25 mouse cellular contexts compared by ENCODE assay signal in genomic region chr2:51132181-51132580, GRCm38 (mm10). TPM values are rescaled to one million over a fixed set of nuclear protein-coding genes. Genes with fewer than 3 reads are reported as not detected.
DNase-seq lines count a peak whose midpoint lies in the region; ATAC-seq and TF ChIP-seq lines count a peak whose summit lies in the region.
"Had no signal": no experiment of that assay in that cellular context is flagged by ENCODE, and none has a peak within 500 bp of the region (broad histone marks: within the 10 kb centered on the region; RNA-seq: fewer than 3 reads in every experiment).

No protein-coding gene starts in this region.

- TF ChIP-seq CTCF in intestine, postnatal 0 days (IDR thresholded peaks at IDR 0.05; ENCODE audit: low read depth) = no peak

- H3K27ac ChIP-seq in hindbrain, embryonic 11.5 days (ENCODE audit: low read depth, low read length) = no peak overlapping the region
- H3K27ac ChIP-seq in hindbrain, embryonic 12.5 days = no peak overlapping the region
- H3K27ac ChIP-seq in intestine, postnatal 0 days (ENCODE audit: low read depth, low read length) = peak overlapping the region; percentile 5; the same call in 1 of the 2 replicates
- H3K27ac ChIP-seq in intestine, embryonic 15.5 days = no peak overlapping the region
- no peak overlapping the region for H3K27ac ChIP-seq in midbrain, embryonic 13.5 days
- H3K27ac ChIP-seq in midbrain, embryonic 16.5 days (ENCODE audit: low read length) = no peak overlapping the region
- no peak overlapping the region for H3K27ac ChIP-seq in neural tube, embryonic 11.5 days (ENCODE audit: low read depth, low read length)
- H3K27ac ChIP-seq: embryonic facial prominence, embryonic 10.5 days; embryonic facial prominence, embryonic 12.5 days; forebrain, embryonic 13.5 days had no signal

- peak; percentile 31; the same call in 1 of the 2 replicates for ATAC-seq in hindbrain, embryonic 11.5 days (ENCODE audit: low FRiP score)
- ATAC-seq in hindbrain, embryonic 12.5 days (ENCODE audit: low FRiP score) = no peak
- ATAC-seq in intestine, postnatal 0 days = no peak
- ATAC-seq in intestine, embryonic 15.5 days = no peak
- peak; percentile 46 for ATAC-seq in midbrain, embryonic 13.5 days
- ATAC-seq in midbrain, embryonic 16.5 days = no peak
- ATAC-seq in neural tube, embryonic 11.5 days (ENCODE audit: insufficient read depth, low FRiP score, low TSS enrichment) = peak; percentile 42; the same call in 1 of the 2 replicates
- ATAC-seq: activated CD4-positive, CD25-positive, alpha-beta regulatory T cell, adult 4 months; CD4-positive, CD25-positive, alpha-beta regulatory T cell, adult 4 months; forebrain, embryonic 13.5 days; Patski had no signal

- no peaks in the 10 kb centered on the region; the same call in 1 of the 2 replicates for H3K4me1 ChIP-seq in hindbrain, embryonic 11.5 days (replicated peaks; ENCODE audit: control insufficient read depth, insufficient read depth, low read length)
- H3K4me1 ChIP-seq in hindbrain, embryonic 12.5 days = peaks cover 16% of the 10 kb centered on the region; the same call in 1 of the 2 replicates
- H3K4me1 ChIP-seq in intestine, postnatal 0 days (replicated peaks; ENCODE audit: control insufficient read depth, insufficient read depth, low read length) = peaks cover 5% of the 10 kb centered on the region; the same call in 1 of the 2 replicates
- 0 out of 2 replicates have a peak, but pooled peaks cover 6% of the 10 kb centered on the region for H3K4me1 ChIP-seq in intestine, embryonic 15.5 days (replicated peaks)
- H3K4me1 ChIP-seq in midbrain, embryonic 13.5 days (replicated peaks) = peaks cover 47% of the 10 kb centered on the region
- H3K4me1 ChIP-seq in midbrain, embryonic 16.5 days (ENCODE audit: control insufficient read depth, insufficient read depth, low read length) = peaks cover 3% of the 10 kb centered on the region
- H3K4me1 ChIP-seq in neural tube, embryonic 11.5 days (ENCODE audit: control insufficient read depth, insufficient read depth, low read length) = no peaks in the 10 kb centered on the region; the same call in 1 of the 2 replicates

- no peak overlapping the region for H3K9ac ChIP-seq in hindbrain, embryonic 11.5 days (ENCODE audit: low read depth, low read length)
- no peak overlapping the region for H3K9ac ChIP-seq in hindbrain, embryonic 12.5 days
- no peak overlapping the region for H3K9ac ChIP-seq in intestine, postnatal 0 days (ENCODE audit: low read depth, low read length)
- no peak overlapping the region for H3K9ac ChIP-seq in intestine, embryonic 15.5 days
- no peak overlapping the region for H3K9ac ChIP-seq in midbrain, embryonic 13.5 days (replicated peaks)
- H3K9ac ChIP-seq in midbrain, embryonic 16.5 days (ENCODE audit: low read depth, low read length) = no peak overlapping the region
- H3K9ac ChIP-seq in neural tube, embryonic 11.5 days (ENCODE audit: low read length) = no peak overlapping the region
- H3K9ac ChIP-seq: embryonic facial prominence, embryonic 12.5 days; forebrain, embryonic 13.5 days had no signal

- H3K27me3 ChIP-seq in hindbrain, embryonic 11.5 days (ENCODE audit: control insufficient read depth, insufficient read depth, low read length) = no peaks in the 10 kb centered on the region
- H3K27me3 ChIP-seq in hindbrain, embryonic 12.5 days = no peaks in the 10 kb centered on the region
- no peaks in the 10 kb centered on the region for H3K27me3 ChIP-seq in intestine, postnatal 0 days (replicated peaks; ENCODE audit: control insufficient read depth, insufficient read depth, low read length)
- H3K27me3 ChIP-seq in intestine, embryonic 15.5 days (replicated peaks) = no peaks in the 10 kb centered on the region
- H3K27me3 ChIP-seq in midbrain, embryonic 13.5 days = no peaks in the 10 kb centered on the region
- no peaks in the 10 kb centered on the region for H3K27me3 ChIP-seq in midbrain, embryonic 16.5 days (ENCODE audit: control insufficient read depth, insufficient read depth, low read depth, low read length)
- no peaks in the 10 kb centered on the region for H3K27me3 ChIP-seq in neural tube, embryonic 11.5 days (ENCODE audit: control insufficient read depth, insufficient read depth, low read length)
- H3K27me3 ChIP-seq: CH12.LX; embryonic facial prominence, embryonic 12.5 days; forebrain, embryonic 13.5 days; Patski had no signal

- peak; percentile 18 for DNase-seq in hindbrain, embryonic 11.5 days (ENCODE audit: low spot score)
- DNase-seq in neural tube, embryonic 11.5 days (ENCODE audit: low spot score) = no peak
- DNase-seq in neural tube, embryonic 10.5 days (ENCODE audit: extremely low spot score, low spot score) = no peak
- DNase-seq: adrenal gland, adult 8-10 months; adrenal gland, postnatal 14 days; adrenal gland, postnatal 36 days; B cell, adult 2 months; cerebellum, adult 11-12 months; cerebellum, adult 2 months; cerebellum, adult 9-10 months; cerebellum, postnatal 10 days; cerebellum, postnatal 25 days had no signal

- 77% methylated on average over 20 of the region's 20 CpGs for WGBS in hindbrain, embryonic 11.5 days
- 70% methylated on average over 20 of the region's 20 CpGs for WGBS in hindbrain, embryonic 12.5 days
- 96% methylated on average over 20 of the region's 20 CpGs for WGBS in intestine, postnatal 0 days
- WGBS in intestine, embryonic 15.5 days = 95% methylated on average over 20 of the region's 20 CpGs
- 53% methylated on average over 20 of the region's 20 CpGs for WGBS in midbrain, embryonic 13.5 days
- WGBS in midbrain, embryonic 16.5 days = 60% methylated on average over 20 of the region's 20 CpGs
- WGBS in neural tube, embryonic 11.5 days = 83% methylated on average over 20 of the region's 20 CpGs

- H3K36me3 ChIP-seq in hindbrain, embryonic 11.5 days (ENCODE audit: control insufficient read depth, insufficient read depth, low read length) = peaks cover 27% of the 10 kb centered on the region
- peaks cover 70% of the 10 kb centered on the region for H3K36me3 ChIP-seq in hindbrain, embryonic 12.5 days
- H3K36me3 ChIP-seq in intestine, postnatal 0 days (ENCODE audit: control insufficient read depth, insufficient read depth) = peaks cover 54% of the 10 kb centered on the region
- peaks cover 21% of the 10 kb centered on the region for H3K36me3 ChIP-seq in intestine, embryonic 15.5 days
- peaks cover 72% of the 10 kb centered on the region for H3K36me3 ChIP-seq in midbrain, embryonic 13.5 days
- H3K36me3 ChIP-seq in midbrain, embryonic 16.5 days (ENCODE audit: control insufficient read depth, insufficient read depth, low read length) = peaks cover 26% of the 10 kb centered on the region
- H3K36me3 ChIP-seq in neural tube, embryonic 11.5 days (ENCODE audit: control insufficient read depth, insufficient read depth, low read length) = peaks cover 44% of the 10 kb centered on the region
- H3K36me3 ChIP-seq: G1E had no signal

- no peak overlapping the region for H3K4me2 ChIP-seq in hindbrain, embryonic 11.5 days (replicated peaks; ENCODE audit: low read depth, low read length)
- no peak overlapping the region for H3K4me2 ChIP-seq in hindbrain, embryonic 12.5 days (replicated peaks)
- no peak overlapping the region for H3K4me2 ChIP-seq in intestine, postnatal 0 days (replicated peaks; ENCODE audit: low read depth)
- no peak overlapping the region for H3K4me2 ChIP-seq in intestine, embryonic 15.5 days (replicated peaks)
- H3K4me2 ChIP-seq in midbrain, embryonic 13.5 days (replicated peaks) = no peak overlapping the region
- no peak overlapping the region for H3K4me2 ChIP-seq in midbrain, embryonic 16.5 days (ENCODE audit: low read length)
- H3K4me2 ChIP-seq in neural tube, embryonic 11.5 days (ENCODE audit: low read depth) = no peak overlapping the region
- H3K4me2 ChIP-seq: embryonic facial prominence, embryonic 12.5 days; forebrain, embryonic 13.5 days had no signal

- H3K4me3 ChIP-seq in hindbrain, embryonic 11.5 days (ENCODE audit: low read depth, low read length) = no peak overlapping the region
- H3K4me3 ChIP-seq in hindbrain, embryonic 12.5 days = no peak overlapping the region
- no peak overlapping the region for H3K4me3 ChIP-seq in intestine, postnatal 0 days (ENCODE audit: low read depth, low read length)
- no peak overlapping the region for H3K4me3 ChIP-seq in intestine, embryonic 15.5 days (replicated peaks)
- no peak overlapping the region for H3K4me3 ChIP-seq in midbrain, embryonic 13.5 days (replicated peaks)
- H3K4me3 ChIP-seq in midbrain, embryonic 16.5 days (ENCODE audit: low read depth, low read length) = no peak overlapping the region
- H3K4me3 ChIP-seq in neural tube, embryonic 11.5 days (ENCODE audit: low read depth, low read length) = no peak overlapping the region
- H3K4me3 ChIP-seq: embryonic facial prominence, embryonic 10.5 days; embryonic facial prominence, embryonic 12.5 days; forebrain, embryonic 13.5 days had no signal

- no peaks in the 10 kb centered on the region for H3K9me3 ChIP-seq in hindbrain, embryonic 11.5 days (ENCODE audit: control insufficient read depth, low read length)
- H3K9me3 ChIP-seq in hindbrain, embryonic 12.5 days (replicated peaks) = no peaks in the 10 kb centered on the region
- no peaks in the 10 kb centered on the region for H3K9me3 ChIP-seq in intestine, postnatal 0 days (ENCODE audit: control insufficient read depth)
- H3K9me3 ChIP-seq in intestine, embryonic 15.5 days = no peaks in the 10 kb centered on the region
- H3K9me3 ChIP-seq in midbrain, embryonic 13.5 days = no peaks in the 10 kb centered on the region
- H3K9me3 ChIP-seq in midbrain, embryonic 16.5 days (replicated peaks; ENCODE audit: control insufficient read depth, low read length, poor library complexity, severe bottlenecking) = no peaks in the 10 kb centered on the region
- H3K9me3 ChIP-seq in neural tube, embryonic 11.5 days (ENCODE audit: control insufficient read depth, low read length) = no peaks in the 10 kb centered on the region
- H3K9me3 ChIP-seq: embryonic facial prominence, embryonic 10.5 days; embryonic facial prominence, embryonic 12.5 days; forebrain, embryonic 13.5 days had no signal

RNA-seq across cellular contexts. Expression of gene Rnd3, which starts 16.7 kb away (rescaled TPM):
- polyA plus RNA-seq in hindbrain, embryonic 11.5 days (2014; fragmentation: Nextera tagmentation; extraction: Ambion mirVana) = 357 and 383 TPM in 2 replicates
- polyA plus RNA-seq in hindbrain, embryonic 12.5 days (2016; fragmentation: Nextera tagmentation; extraction: Ambion mirVana) = 321 and 363 TPM in 2 replicates
- 16.5 and 18.1 TPM in 2 replicates for polyA plus RNA-seq in intestine, postnatal 0 days (2015; fragmentation: Nextera tagmentation; extraction: Ambion mirVana)
- 58.9 and 69.4 TPM in 2 replicates for polyA plus RNA-seq in intestine, embryonic 15.5 days (2015; fragmentation: Nextera tagmentation; extraction: Ambion mirVana)
- polyA plus RNA-seq in midbrain, embryonic 13.5 days (2015; fragmentation: Nextera tagmentation; extraction: Ambion mirVana) = 325 and 347 TPM in 2 replicates
- 157 and 180 TPM in 2 replicates for polyA plus RNA-seq in midbrain, embryonic 16.5 days (2015; fragmentation: Nextera tagmentation; extraction: Ambion mirVana)
- polyA plus RNA-seq in neural tube, embryonic 11.5 days (2014; fragmentation: Nextera tagmentation; extraction: Ambion mirVana) = 261 and 278 TPM in 2 replicates
- polyA plus RNA-seq: G1E had no signal

Comparison
In these comparisons a context has a peak if more than half of its experiments do, and no peak if none do; other contexts are left out.
1. ATAC-seq: peak in hindbrain, embryonic 11.5 days (single experiment), midbrain, embryonic 13.5 days (single experiment) and neural tube, embryonic 11.5 days (single experiment); none in hindbrain, embryonic 12.5 days (single experiment), intestine, postnatal 0 days (single experiment), intestine, embryonic 15.5 days (single experiment) and midbrain, embryonic 16.5 days (single experiment).